Mouse (Mus musculus) heart, embryonic 11.5 days (tissue): ENCODE data around the gene Pih1d2. TPM values are rescaled to one million over a fixed set of nuclear protein-coding genes. Genes with fewer than 3 reads are reported as not detected.

Source experiments
- ATAC-seq: fragments of 200-750 bp; cut with Nextera tagmentation; replicated peaks from 2 replicates; pipeline ENCODE4 v1.8.0; 2017; ENCODE audit warnings: moderate library complexity; ENCODE audit not compliant: insufficient number of reproducible peaks, low FRiP score, low TSS enrichment
- H3K27ac ChIP-seq: fragments of 300-500 bp; sonication (generic); 2 replicates; pipeline ENCODE4 v1.5.1; 2014; ENCODE audit warnings: mild to moderate bottlenecking, low read depth, low read length
- H3K27me3 ChIP-seq: fragments of 300-500 bp; sonication (generic); 2 replicates; pipeline ENCODE4 v1.6.1; 2014; ENCODE audit warnings: mild to moderate bottlenecking, low read length, mixed read lengths; ENCODE audit not compliant: control insufficient read depth, insufficient read depth
- H3K36me3 ChIP-seq: fragments of 300-500 bp; sonication (generic); 2 replicates; pipeline ENCODE4 v1.6.1; 2014; ENCODE audit warnings: mild to moderate bottlenecking, low read length, moderate library complexity, mixed read lengths; ENCODE audit not compliant: control insufficient read depth, insufficient read depth
- H3K4me1 ChIP-seq: fragments of 300-500 bp; sonication (generic); 2 replicates; pipeline ENCODE4 v1.6.1; 2014; ENCODE audit warnings: low read length; ENCODE audit not compliant: control insufficient read depth, insufficient read depth
- H3K4me2 ChIP-seq: fragments of 300-500 bp; sonication (generic); 2 replicates; pipeline ENCODE4 v1.6.1; 2014; ENCODE audit warnings: mild to moderate bottlenecking, moderate library complexity
- H3K4me3 ChIP-seq: fragments of 300-500 bp; sonication (generic); 2 replicates; pipeline ENCODE4 v1.5.1; 2014; ENCODE audit warnings: low read depth, low read length
- H3K9ac ChIP-seq: fragments of 300-500 bp; sonication (generic); 2 replicates; pipeline ENCODE4 v1.6.1; 2014; ENCODE audit warnings: mild to moderate bottlenecking, low read depth, low read length, moderate library complexity
- H3K9me3 ChIP-seq: fragments of 300-500 bp; sonication (generic); replicated peaks from 2 replicates; pipeline ENCODE4 v1.6.1; 2016; ENCODE audit warnings: low read length; ENCODE audit not compliant: control insufficient read depth
- WGBS: fragments of 180-500 bp; shearing (Covaris S2); extraction: QIAGEN DNeasy Blood & Tissue Kit; methylation state at CpG from one replicate; pipeline ENCODE4 v1.1.7; 2014; ENCODE audit not compliant: insufficient replicate concordance; 5-methylcytosine and 5-hydroxymethylcytosine counted together
- polyA plus RNA-seq: library from polyadenylated mRNA; unstranded; fragments of >200 nt; fragmentation: Nextera tagmentation; extraction: Ambion mirVana; gene quantifications from 2 replicates; pipeline ENCODE4 v1.2.1, GENCODE M21; 2014

Gene Pih1d2
- polyA plus RNA-seq, 1 experiment from 2014 or later, result 3.1 TPM

DNA sequence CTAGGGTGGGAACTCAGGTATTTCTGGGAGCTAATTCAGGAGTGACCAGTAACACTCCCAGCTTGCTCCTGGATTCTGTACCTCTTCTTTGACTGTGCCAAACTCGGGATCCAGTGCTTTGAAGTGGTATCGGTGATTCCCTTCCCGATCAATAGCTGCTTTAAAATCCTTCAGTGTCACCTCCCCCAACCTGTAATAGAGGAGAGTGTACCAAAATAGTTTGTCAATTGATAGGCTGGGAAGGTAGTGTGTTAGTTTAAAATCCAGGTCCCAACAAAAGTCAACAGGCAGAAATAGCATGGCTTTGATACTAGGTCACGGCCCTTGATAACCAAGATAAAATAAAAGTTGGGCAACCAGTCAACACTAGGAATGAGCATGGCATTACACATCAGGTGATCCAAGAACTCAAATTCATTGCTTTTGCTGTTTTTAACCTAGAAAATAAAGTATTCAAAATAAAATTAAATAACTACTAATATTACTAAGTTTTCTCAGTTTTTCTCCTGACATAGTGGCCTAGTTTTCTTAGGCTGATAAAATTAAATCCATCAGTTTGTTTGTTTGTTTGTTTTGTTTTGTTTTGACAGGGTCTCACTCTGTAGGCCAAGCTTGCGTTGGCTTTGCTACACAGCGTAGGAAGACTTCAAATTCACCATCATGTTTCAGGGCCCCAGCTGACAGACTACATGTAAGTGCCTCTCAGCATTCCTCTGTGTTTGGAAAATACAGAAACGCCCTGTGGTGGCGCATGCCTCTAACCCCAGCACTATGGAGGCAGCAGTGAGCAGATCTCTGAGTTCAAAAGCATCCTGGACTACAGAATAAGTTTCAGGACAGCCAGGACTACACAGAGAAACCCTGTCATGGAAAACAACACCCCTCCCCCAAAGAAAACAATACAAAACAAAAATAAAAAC lies 50.7 kb downstream of the Pih1d2 start:
- Histone ChIP-seq H3K4me3 (no peak overlapping the region), H3K27ac (no peak overlapping the region), H3K4me1 (no peaks in the 10 kb centered on the region), H3K36me3 (no peaks in the 10 kb centered on the region; the same call in 1 of the 2 replicates), H3K9ac (no peak overlapping the region), H3K27me3 (no peaks in the 10 kb centered on the region), H3K4me2 (no peak overlapping the region), H3K9me3 (no peaks in the 10 kb centered on the region)
- 62% methylated on average over 8 of the region's 8 CpGs for WGBS
- no peak for ATAC-seq

DNA sequence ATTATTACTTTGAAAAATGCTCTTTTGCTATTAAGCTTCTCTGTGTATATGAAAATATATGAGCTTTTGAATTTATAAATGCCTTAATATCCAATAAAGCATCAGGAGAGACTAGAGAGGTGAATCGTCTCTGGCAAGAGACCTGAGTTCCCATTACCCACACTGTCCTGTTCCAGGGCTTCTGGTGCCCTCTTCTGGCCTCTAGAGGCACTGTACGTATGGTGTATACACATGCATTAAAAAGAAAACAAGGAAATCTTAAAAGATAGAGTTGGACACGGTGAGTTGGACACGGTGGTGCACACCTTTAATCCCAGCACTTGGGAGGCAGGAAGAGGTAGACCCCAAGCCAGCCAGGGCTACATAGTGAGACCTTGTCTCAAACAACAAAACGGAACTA lies 53.6 kb downstream of the Pih1d2 start:
- WGBS, result 28% methylated on average over 5 of the region's 5 CpGs
- no peaks in the 10 kb centered on the region; the same call in 1 of the 2 replicates for H3K36me3 ChIP-seq
- no peak for ATAC-seq
- H3K9ac ChIP-seq, result no peak overlapping the region
- no peaks in the 10 kb centered on the region for H3K4me1 ChIP-seq
- no peak overlapping the region for H3K27ac ChIP-seq
- no peak overlapping the region for H3K4me3 ChIP-seq
- no peak overlapping the region for H3K4me2 ChIP-seq
- no peaks in the 10 kb centered on the region for H3K9me3 ChIP-seq
- no peaks in the 10 kb centered on the region for H3K27me3 ChIP-seq

Other genes starting within 250 kb of the Pih1d2 start
- gene Plet1, start 122.8 kb upstream of the Pih1d2 start, polyA plus RNA-seq, result 0.23 and 1.0 TPM in 2 replicates
- gene Pts, start 88.6 kb upstream of the Pih1d2 start, polyA plus RNA-seq, result 83.3 and 87.9 TPM in 2 replicates
- gene Il18, start 62.5 kb upstream of the Pih1d2 start, polyA plus RNA-seq, result 5.5 and 5.8 TPM in 2 replicates
- gene Bco2, start 62.1 kb upstream of the Pih1d2 start, polyA plus RNA-seq, result 0.10 and 0.20 TPM in 2 replicates
- not detected in 2 replicates for gene Tex12, start 56.0 kb upstream of the Pih1d2 start, polyA plus RNA-seq
- 572 and 623 TPM in 2 replicates for gene Sdhd, start 13.5 kb upstream of the Pih1d2 start, polyA plus RNA-seq
- 292 and 318 TPM in 2 replicates for gene Timm8b, start 13.4 kb upstream of the Pih1d2 start, polyA plus RNA-seq
- 20.2 and 21.3 TPM in 2 replicates for gene Nkapd1, start 143 bp downstream of the Pih1d2 start, polyA plus RNA-seq
- gene Dlat, start 42.5 kb downstream of the Pih1d2 start, polyA plus RNA-seq, result 122 and 144 TPM in 2 replicates
- gene Dixdc1, start 122.2 kb downstream of the Pih1d2 start, polyA plus RNA-seq, result 7.3 and 7.5 TPM in 2 replicates
- 7.7 and 9.4 TPM in 2 replicates for gene 2310030G06Rik, start 129.2 kb downstream of the Pih1d2 start, polyA plus RNA-seq
- 841 and 878 TPM in 2 replicates for gene Cryab, start 134.0 kb downstream of the Pih1d2 start, polyA plus RNA-seq
- 319 and 338 TPM in 2 replicates for gene Hspb2, start 135.0 kb downstream of the Pih1d2 start, polyA plus RNA-seq
- 9.8 and 9.9 TPM in 2 replicates for gene Fdxacb1, start 150.9 kb downstream of the Pih1d2 start, polyA plus RNA-seq
- 34.2 and 37.3 TPM in 2 replicates for gene Alg9, start 157.7 kb downstream of the Pih1d2 start, polyA plus RNA-seq
- 22.2 and 22.9 TPM in 2 replicates for gene 1110032A03Rik, start 158.2 kb downstream of the Pih1d2 start, polyA plus RNA-seq
- 63.1 and 66.9 TPM in 2 replicates for gene Ppp2r1b, start 228.0 kb downstream of the Pih1d2 start, polyA plus RNA-seq